Mouse (Mus musculus): ENCODE data around the gene Zbtb20.

Gene Zbtb20

DNA sequence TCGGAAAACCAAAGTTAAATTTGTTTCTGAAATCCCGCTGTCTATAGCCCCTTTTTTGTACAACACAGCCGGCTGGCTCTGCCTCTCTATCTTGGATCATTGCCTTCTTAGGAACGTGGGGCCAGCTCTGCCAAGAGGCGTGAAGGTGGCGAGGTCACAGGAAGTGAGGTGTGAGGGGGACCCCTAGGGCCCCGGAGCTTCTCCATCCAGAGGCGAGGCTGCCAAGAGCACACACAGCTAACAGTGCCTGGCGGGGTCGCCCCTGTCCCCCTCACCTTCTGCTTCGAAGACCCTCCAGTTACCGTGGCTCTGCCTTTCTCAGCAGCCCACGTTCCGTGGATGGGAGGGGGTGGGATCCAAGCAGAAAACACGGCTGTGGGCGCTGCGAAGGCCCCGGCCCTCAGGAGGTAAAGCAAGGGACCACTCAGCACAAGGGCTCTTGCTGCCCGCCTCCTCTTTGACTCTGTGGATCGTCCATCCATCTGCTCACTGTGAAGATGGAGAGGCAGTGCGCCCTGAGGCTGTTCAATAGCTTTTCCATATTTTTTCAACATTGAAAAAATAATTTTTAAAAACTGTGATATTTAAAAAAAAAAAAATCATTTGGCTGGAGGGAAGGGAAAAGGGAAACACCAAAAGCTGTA lies 762.8 kb downstream of the Zbtb20 start:
- no peak for DNase-seq (ENCODE audit: low read depth, low spot score)

DNA sequence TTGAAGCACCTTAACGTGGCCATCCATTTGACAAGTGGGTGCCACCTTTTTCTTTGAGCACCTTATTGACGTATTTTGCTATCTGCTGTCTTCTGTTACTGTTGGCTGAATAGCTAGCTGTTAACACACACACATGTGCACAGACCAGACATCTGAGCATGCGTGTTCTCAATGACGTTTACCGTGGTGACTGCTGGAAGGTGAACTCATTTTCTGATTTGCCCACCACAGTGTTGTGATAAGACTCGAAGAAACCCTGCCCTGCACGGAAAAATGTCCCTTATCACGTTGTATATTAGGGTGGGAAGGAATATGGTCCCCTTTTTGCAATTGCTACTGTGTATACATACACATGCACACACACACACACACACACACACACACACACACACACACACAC lies 765.5 kb downstream of the Zbtb20 start:
- DNase-seq (ENCODE audit: low read depth, low spot score): no peak

DNA sequence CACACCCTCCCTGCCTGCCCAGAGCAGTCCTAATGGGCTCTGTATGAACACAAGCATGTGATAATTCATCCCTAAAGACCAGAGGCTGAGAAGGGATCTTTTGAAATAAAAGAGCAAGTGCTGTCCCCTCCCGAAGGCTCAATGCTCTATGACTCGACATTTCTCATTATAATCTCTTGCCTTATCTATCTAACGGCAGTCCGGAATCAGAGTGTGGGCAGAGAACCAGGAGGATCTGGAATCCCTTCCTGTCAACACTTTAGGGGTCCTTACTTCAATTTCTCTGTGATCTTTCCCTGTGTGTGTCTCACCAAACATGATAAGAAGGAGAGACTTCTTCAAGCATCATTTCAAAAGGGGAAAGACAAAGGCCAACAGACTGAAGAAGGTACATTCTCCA lies 770.2 kb downstream of the Zbtb20 start:
- DNase-seq (ENCODE audit: low read depth, low spot score): no peak

DNA sequence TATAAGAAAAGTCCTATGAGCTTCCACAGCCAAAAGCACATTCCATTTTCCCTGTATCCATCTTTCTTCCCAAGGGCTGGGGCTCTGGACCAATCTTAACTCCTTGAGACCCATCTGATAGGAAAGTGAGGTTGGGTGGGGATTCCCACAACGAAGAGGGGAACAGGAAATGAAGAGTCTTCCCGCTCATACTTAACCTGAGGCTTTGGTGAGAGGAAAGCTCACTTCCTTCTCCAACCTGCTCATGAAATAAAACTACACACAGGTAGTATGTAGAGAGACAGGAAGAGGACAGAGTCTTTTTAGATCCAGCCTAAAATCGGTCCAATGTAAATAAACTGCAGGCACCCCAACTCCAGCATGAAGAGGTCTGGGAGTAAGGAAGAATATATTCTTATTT lies 771.3 kb downstream of the Zbtb20 start:
- DNase-seq (ENCODE audit: low read depth, low spot score): no peak

DNA sequence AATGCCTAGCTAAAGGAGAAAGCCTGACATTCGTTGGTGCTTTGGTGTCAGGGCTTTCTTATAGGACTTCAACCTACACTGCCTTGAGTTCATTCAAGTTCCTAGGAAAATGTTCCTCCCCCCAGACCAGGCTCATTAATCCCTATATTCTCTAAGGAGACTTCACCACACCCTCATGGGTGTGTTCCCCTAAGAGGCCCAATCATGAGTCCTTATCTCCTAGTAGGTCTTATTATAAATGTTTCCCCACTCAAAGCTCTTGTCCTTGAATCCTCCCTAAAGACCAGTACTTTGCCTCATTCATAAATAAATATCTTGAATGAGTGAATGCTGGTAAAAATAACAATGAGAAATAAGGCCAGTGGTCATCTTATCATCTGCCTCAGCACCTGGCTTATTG lies 772.0 kb downstream of the Zbtb20 start:
- no peak for DNase-seq (ENCODE audit: low read depth, low spot score)

DNA sequence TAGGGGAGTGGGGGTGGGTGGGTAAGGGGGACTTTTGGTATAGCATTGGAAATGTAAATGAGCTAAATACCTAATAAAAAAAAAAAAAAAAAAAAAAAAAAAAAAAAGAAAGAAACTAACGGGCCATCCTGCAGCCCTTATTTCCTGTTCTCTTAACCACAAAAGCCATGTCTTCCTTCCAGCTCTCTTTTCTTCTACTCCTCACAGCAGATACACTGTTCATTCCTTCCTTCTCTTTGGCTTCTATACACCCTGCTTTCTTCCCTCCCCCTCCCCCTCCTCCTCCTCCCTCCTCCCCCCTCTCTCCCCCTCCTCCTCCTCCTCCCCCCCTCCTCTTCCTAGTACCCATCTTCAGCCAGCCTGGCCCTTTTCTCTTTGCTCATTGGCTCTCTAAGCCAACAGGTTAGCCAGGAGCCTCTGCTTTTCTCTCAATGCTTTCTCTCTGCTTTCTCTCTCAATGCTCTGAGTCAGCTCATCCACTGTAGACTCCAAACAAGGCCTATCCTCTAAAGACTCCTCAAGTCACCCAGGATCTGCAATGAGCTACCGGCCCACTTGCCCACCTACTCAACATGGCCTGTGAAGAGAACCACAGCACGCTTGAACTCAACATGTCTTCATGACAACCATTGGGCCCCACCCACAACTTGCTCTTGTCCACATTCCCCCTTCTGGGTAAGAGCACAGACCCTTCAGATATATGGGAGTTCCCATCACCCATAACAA lies 774.8 kb downstream of the Zbtb20 start:
- peak; percentile 53 for DNase-seq (ENCODE audit: low read depth, low spot score)

DNA sequence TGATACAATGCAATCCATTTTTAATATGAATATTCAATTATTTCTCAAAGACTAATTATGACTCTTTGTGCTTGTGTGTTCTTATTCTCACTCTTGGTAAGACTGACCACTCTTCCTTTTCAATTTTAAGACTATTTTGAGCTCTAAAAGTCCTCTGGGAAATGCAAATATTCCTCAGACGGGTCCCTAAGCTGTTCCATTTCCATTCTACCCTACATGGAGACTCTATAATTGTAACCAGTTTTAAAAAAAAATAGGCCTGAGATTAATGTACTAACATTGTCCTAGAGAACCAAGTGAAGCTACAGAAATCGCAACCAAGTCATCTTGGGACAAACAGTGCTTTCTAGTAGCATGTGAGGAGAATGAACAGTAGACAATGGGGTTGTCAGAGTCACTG lies 777.6 kb downstream of the Zbtb20 start:
- DNase-seq (ENCODE audit: low read depth, low spot score): no peak

DNA sequence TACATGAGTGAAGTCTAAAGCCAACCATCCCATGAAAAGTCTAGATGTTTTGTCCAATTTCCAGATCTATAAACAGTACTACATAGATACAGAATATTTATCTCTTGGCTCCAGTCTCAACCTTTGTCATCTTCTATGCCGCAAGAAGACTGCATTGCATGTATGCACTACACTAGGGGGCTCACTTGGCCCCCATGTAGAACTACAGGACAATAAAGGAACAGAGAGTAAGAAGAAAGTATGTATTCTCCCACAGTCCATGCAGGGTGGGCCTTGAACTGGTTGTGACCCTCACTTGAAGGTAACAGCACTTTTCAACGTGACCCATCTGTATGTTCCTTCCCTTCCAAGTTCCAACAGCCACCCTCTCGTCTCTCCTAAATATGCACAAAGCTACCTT lies 778.6 kb downstream of the Zbtb20 start:
- no peak for DNase-seq (ENCODE audit: low read depth, low spot score)

DNA sequence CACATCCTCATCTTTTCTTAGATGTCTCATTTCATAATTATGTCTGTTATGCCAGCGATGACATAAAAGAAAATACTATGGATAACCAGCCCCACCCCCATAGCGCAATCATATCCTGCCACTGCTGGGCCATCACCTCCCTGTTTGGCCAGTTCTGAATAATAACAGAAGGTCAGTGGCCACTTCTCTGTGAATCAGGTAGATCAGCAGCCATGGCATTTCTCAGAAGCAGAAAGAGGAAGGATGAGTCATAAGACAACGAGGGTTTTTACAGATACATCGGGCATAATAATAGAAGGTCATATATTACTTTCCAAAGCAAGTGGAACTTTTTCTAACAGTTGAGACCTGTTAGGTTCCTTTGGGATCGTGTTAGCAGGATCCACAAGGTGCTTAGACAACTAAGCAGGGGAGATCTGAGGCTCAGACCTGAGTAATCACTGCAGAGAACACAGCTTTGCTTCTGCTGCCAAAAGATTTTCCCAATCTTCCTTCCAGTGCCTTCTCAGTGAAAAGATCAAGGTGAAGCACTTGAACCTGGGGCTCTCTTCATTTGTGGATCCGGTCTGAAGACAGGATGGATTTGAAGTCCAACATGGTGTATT lies 779.6 kb downstream of the Zbtb20 start:
- DNase-seq (ENCODE audit: low read depth, low spot score): peak; percentile 21

DNA sequence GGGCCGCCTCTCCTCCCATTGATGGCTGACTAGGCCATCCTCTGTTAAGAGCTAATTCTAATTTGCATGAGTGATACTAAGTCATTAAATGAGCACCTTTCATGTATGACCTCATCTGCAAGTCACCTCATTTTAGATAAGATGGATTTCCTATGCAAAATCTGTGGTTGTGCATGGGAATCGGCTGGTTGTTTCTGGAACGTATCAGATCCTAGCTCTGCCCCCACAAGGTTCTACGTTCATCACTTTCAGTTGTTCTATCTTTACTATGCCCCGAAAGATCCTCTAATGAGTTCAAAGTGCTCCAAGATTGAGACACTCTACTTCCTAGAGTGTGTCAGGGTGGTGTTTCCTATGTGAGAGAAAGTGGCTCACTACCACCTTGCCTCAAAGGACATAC lies 785.9 kb downstream of the Zbtb20 start:
- DNase-seq (ENCODE audit: low read depth, low spot score): peak; percentile 71

DNA sequence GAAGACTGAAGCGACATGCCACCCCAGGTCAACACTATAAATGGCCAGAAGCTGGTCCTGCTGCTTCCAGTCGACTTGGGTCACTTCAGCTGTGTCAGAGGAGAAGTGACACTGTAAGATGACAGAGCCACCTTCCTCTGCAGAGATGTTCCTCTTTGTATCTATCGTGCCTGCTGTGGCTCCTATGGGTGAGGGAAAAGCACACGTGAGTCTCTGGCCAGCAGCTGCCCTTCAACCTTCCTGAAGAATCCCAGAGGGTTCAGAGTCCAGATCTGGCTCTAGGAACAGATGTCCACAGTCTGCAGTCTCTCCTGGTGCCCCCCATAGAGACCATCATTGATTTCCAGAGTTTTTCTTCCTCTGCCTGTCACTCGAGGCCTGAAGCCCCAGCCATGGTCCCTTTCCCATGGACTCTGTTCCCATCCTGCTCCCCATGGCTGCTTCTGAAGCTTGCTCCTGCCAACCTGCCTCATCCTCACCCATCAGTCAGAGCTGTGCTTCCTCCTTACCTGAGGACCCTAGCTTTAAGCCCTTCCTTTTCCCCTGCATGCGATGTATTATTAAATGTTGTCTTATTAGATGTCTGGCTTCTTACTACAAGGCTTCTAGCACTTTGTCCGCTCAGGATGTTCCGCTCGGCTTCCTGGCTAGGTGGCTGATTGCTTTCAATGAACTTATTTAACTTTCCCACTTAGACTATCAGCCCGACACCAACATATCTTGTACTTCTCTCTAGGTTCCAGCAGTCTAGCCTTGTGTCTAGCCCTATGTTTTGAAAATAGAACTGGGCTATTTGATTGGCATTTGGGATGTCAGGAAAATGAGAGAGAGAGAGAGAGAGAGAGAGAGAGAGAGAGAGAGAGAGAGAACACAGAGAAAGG lies 786.7 kb downstream of the Zbtb20 start:
- DNase-seq (ENCODE audit: low read depth, low spot score): no peak

DNA sequence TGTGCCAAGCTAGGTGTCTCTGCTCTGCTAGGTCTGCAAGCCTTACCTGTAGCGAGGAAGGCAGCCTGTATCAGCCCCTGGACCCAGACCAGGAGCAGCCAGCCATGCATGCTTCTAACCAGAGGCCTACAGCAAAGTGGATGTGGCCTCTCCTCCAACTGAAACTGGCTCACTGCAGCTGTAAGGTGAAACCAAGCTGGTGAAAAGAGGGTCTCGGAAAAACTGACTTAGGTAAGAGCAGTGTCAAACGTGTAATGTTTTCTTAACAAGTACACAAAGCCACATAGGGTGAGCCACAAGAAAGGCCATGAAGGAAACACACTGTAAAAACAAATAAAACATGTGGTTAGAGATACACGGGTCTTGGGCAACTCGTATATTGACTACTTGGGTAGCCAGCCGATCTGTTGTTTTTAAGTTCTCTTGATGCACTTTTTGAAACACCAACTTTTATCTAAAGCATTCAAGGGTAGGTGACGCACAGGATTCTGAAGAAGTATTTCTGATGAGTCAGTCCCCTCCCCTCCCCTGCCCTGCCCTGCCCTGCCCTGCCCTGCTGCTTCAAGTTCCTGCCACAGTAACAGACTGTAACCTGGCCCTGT lies 788.4 kb downstream of the Zbtb20 start, which contains the start of gene Tigit:
TSS of gene Tigit (minus strand) at position 169 of the 602 bp plus-strand sequence.
- peak; percentile 89 for DNase-seq (ENCODE audit: low read depth, low spot score)

DNA sequence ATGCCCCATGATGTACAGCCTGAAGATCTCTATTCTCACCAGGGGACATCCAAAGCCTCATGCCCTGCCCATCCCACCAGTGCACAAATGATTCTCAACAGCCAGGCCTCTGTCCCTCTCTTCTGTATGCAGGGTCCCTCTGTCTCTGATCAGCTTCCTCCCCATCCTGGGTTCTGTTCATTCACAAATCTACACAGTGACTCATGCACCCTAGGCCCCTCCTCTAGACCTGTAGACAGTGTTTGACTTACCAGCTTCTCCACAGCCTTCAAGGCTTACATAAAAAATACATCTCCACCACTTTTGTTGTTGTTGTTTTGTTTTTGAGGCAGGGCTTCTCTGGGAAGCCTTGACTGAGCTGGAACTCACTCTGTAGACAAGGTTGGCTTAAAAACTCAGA lies 789.2 kb downstream of the Zbtb20 start:
- DNase-seq (ENCODE audit: low read depth, low spot score): peak; percentile 56

DNA sequence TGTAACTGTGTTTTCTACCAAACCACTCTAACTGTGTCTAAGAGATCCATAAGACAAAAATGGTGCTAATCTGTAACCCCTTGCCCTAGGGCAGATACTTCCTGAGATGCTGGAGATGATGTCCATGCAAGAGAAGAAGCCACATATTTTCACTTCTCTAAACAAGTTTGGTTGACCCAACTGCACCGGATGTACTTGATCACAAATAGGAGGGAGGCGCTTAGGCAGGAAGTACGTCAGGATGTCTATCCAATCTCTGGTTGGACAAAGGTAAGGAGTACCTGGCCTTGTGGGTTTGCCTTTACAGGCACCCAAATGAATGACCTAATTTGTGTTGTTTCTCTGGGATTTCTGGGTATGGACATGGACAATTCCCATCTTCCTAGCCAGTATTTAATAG lies 792.6 kb downstream of the Zbtb20 start:
- DNase-seq (ENCODE audit: low read depth, low spot score): no peak

DNA sequence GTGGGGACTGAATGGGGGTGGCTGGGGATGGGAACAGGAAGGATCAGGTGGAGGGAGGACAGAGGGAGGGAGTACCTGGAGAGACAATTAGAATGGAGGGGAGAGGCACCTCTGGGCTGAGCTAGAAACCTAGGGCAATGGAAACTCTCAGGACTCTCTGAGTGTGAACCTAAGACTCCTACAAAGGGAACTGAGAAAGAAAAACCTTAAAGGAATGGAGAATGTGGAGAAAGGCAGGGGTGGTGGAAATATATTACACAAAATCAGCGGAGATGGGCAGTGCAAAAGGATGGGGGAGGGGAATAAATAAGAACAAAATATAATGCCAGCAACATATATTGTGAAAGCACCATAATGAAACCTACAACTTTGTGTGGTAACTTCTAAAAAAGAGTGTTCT lies 796.3 kb downstream of the Zbtb20 start:
- DNase-seq (ENCODE audit: low read depth, low spot score): no peak

DNA sequence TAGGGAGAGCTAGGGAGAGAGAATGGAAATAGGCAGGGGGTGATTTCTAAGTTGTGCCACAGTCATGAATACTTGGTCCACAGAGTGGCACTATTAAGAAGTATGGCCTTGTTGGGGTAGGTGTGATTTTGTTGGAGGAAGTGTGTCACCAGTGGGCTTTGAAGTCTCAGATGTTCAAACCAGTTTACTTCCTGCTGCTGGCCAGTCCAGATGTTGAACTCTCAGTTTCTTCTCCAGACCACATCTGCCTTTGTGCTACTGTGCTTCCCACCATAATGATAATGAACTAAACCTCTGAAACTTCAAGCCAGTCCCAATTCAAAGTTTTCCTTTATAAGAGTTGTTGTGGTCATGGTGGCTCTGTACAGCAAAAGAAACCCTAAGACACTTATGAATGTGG lies 797.0 kb downstream of the Zbtb20 start:
- DNase-seq (ENCODE audit: low read depth, low spot score): no peak

DNA sequence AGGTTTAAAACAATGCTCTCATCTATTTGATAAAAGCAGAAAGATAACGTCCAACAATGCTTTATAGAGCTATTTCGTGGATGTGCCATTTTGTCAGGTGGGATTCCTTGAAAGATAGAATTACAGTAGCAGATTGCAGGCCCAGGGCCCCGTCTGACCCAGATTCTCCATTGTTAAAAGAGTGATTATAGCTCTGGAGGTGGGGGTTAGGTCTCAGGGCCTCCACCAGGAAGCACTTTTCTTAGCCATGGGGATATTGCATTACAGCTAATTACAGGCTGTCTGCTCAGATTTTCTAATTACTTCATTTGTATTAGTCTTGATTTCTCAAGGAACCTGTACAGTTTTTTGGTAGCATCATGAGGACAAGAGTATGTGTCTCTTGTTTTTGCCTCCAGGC lies 798.7 kb downstream of the Zbtb20 start:
- DNase-seq (ENCODE audit: low read depth, low spot score): no peak

DNA sequence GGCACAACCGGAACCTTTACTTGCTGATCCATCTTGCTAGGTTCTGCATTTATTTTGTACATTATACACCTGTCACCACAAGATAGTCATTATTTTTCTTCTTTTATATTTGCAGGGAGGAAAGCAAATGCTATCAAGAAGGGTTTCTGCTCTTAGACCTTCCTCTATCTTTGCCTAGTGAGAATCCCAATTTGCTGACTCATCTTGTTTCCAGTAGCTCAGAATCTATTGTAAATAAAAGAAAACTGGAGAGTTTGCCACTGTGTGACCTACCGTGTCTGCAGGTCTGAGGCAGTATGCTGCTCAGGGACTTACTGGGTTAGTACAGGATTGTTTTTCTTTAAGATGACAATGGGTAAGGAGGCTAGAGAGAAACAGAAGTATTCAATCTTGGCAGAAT lies 812.3 kb downstream of the Zbtb20 start:
- DNase-seq (ENCODE audit: low read depth, low spot score): no peak

DNA sequence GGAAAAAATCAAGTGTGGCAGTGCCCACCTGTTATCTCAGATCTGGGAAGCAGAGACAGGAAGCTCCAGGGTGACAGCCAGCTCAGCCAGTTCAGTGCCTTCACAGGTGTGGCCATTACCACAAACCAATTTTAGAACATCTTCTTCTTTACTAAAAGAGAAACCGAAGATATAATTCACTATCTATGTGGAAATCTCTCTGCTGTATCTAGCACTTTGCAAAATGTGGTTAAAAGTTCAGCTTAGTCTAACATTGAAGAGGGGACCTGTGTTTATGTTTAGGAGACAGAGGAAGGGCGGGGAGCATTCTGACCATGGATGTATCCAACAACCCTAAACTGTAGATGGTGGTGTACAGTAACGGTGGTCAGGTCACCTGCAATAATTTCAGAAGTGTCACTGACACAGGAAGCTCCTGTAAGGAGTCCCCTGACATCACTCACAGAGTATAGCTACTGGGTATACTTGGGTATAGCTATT lies 814.6 kb downstream of the Zbtb20 start:
- DNase-seq (ENCODE audit: low read depth, low spot score): peak; percentile 82

DNA sequence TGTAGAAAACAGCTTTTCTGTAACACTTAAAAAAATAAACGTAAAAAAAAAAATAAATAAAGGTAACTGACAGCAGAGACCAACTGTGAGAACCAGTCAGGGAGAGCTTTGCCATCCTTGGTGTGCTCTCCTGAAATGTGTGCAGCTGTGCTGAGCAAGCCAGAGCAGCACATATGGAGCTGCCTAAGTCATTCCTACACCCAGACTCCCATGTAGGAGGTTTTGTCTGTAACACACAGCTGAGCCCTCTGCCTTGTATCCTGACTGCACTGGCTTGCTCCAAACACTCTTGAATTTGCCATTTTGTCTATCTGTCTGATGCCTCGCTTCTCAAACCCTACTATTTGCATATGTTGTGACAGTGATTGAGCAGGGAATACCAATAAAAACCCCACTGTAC lies 815.2 kb downstream of the Zbtb20 start:
- DNase-seq (ENCODE audit: low read depth, low spot score): no peak

DNA sequence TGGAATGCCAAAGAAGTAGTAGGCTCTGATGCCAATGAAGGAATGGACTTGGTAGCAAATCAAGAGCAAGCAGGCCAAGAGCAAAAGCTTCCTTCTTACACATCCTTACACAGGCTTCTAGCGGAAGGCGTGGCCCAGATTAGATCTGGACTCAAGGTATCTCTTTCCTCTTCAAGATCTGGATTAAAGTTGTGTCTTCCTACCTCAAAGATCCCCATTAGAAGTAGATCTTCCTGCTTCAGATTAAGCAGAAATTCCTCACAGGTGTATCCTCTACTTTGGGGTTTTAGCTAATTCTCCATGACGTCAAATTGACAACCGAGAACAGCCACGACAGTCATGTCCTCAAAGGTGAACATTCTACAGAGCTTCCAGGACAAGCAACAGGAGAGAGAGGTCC lies 816.1 kb downstream of the Zbtb20 start:
- peak; percentile 56 for DNase-seq (ENCODE audit: low read depth, low spot score)

All from CD4-positive helper T cell, adult 2 months (primary cell).